Mouse (Mus musculus) ES-E14 (cell line): ENCODE measurements around the gene Prr7. TPM values are rescaled to one million over a fixed set of nuclear protein-coding genes. Genes with fewer than 3 reads are reported as not detected.

Experiments
- DNase-seq: peaks from one replicate; pipeline ENCODE4 v3.0.0-alpha.2; 2013; ENCODE audit warnings: low read depth, low spot score
- H3K27ac ChIP-seq: 2 replicates; pipeline ENCODE4 v1.5.1; 2012; ENCODE audit warnings: low read depth, mild to moderate bottlenecking, low read length, moderate library complexity, mixed read lengths; ENCODE audit not compliant: poor library complexity, insufficient read depth, severe bottlenecking
- H3K36me3 ChIP-seq: 2 replicates; pipeline ENCODE4 v1.6.1; 2012; ENCODE audit warnings: mild to moderate bottlenecking, low read length, moderate library complexity, mixed read lengths; ENCODE audit not compliant: control insufficient read depth, poor library complexity, insufficient read depth, severe bottlenecking
- H3K4me1 ChIP-seq, 2 experiments: fragments of 150-350 bp in 1 of 2; sonication (generic) in 1 of 2; 2 replicates each; pipeline ENCODE4 v1.6.1; 2012; ENCODE audit warnings: low read length in 2 of 2, mild to moderate bottlenecking in 1 of 2, mixed read lengths in 1 of 2; ENCODE audit not compliant: control insufficient read depth in 2 of 2, insufficient read depth in 2 of 2, poor library complexity in 1 of 2
- H3K4me3 ChIP-seq, 2 experiments: fragments of 150-350 bp in 1 of 2; sonication (generic) in 1 of 2; 2 replicates each; pipeline ENCODE4 v1.5.1; 2012; ENCODE audit warnings: low read length in 2 of 2, low read depth in 1 of 2, mild to moderate bottlenecking in 1 of 2, mixed read lengths in 1 of 2; ENCODE audit not compliant: insufficient read depth in 1 of 2, poor library complexity in 1 of 2, severe bottlenecking in 1 of 2
- H3K9ac ChIP-seq: 2 replicates; pipeline ENCODE4 v1.6.1; 2012; ENCODE audit warnings: low read depth, mild to moderate bottlenecking, low read length, mixed read lengths; ENCODE audit not compliant: poor library complexity, insufficient read depth, severe bottlenecking
- H3K9me3 ChIP-seq: fragments of 150-350 bp; sonication (generic); 2 replicates; pipeline ENCODE4 v1.6.1; 2012; ENCODE audit warnings: low read depth, mild to moderate bottlenecking, low read length; ENCODE audit not compliant: control insufficient read depth, insufficient read depth
- CHD2 ChIP-seq: IDR thresholded peaks from 2 replicates; pipeline ENCODE4 v1.6.1; 2014; ENCODE audit warnings: mild to moderate bottlenecking, low read depth, low read length, inconsistent platforms
- HCFC1 ChIP-seq: IDR thresholded peaks from 2 replicates; pipeline ENCODE4 v1.6.1; 2012; ENCODE audit warnings: low read length, inconsistent platforms, borderline replicate concordance; ENCODE audit not compliant: insufficient read depth
- MAFK ChIP-seq: IDR thresholded peaks from 2 replicates; pipeline ENCODE4 v1.6.1; 2014; ENCODE audit warnings: mild to moderate bottlenecking, low read depth, low read length, inconsistent platforms; ENCODE audit not compliant: insufficient read depth
- ZC3H11A ChIP-seq: IDR thresholded peaks from 2 replicates; pipeline ENCODE4 v1.6.1; 2012; ENCODE audit warnings: low read depth, mild to moderate bottlenecking, inconsistent platforms, low read length, borderline replicate concordance
- ZNF384 ChIP-seq: IDR thresholded peaks from 2 replicates; pipeline ENCODE4 v1.6.1; 2012; ENCODE audit warnings: low read depth, low read length, inconsistent platforms
- in situ Hi-C, 2 experiments: fragments of 600-800 bp; cut with MboI; formaldehyde crosslinking; loops; one replicate each; pipeline ENCODE4 v1.15.1; 2025; ENCODE audit warnings: low sequenced_read_pairs in 2 of 2, inconsistent platforms in 1 of 2; ENCODE audit not compliant: unreplicated experiment in 2 of 2
- total RNA-seq: library from RNA; depleted of rRNA; stranded (reverse); fragments of 300-350 nt; gene quantifications from 2 replicates; pipeline ENCODE4 v1.2.3, GENCODE M21; 2012

The Prr7 gene
- total RNA-seq, 1 experiment = 2.5 TPM

DNA sequence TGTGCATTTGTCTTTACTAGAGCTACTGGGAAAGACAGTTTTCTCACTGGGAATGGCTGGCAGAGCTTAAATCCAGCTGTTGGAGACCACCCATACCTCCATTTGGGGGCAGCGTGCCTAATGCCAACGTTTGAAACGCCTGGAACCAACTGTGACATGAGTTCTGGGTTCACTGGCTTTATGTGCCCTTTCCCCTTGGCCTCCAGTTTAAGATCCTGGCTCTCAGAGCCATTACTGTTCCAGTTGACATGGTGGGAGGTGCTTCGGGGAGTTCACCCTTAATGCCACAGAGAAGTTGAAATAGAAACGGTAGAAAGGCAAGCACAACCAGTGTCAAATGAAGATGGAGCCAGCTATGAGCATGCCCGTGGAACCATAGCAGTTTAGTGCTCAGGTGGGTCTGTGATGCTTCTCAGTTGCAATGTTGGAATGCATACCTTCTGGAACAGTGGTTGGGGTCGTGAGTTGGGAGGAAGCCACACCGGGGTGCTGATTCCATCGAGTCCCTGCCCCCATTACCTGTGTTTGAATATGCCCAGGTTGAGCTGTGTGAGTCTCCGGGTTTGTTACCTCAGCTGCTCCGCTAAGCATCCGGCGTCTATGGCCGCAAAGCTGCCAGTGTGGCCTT is 554 bp upstream of the Prr7 start:
- TF ChIP-seq ZC3H11A (no peak), HCFC1 (no peak), MAFK (no peak), ZNF384 (no peak), CHD2 (no peak)
- Histone ChIP-seq H3K9me3 (no peaks in the 10 kb centered on the region), H3K27ac (no peak overlapping the region), H3K36me3 (peaks cover 17% of the 10 kb centered on the region), H3K4me3 (peak overlapping the region; percentile 69 to 70; a peak in 3 of 4 replicates), H3K4me1 (peaks cover 0 to 23% of the 10 kb centered on the region in 2 experiments; a peak in 1 of 4 replicates), H3K9ac (peak overlapping the region; percentile 84)
- DNase-seq = no peak
- in situ Hi-C loops = no loop called here

DNA sequence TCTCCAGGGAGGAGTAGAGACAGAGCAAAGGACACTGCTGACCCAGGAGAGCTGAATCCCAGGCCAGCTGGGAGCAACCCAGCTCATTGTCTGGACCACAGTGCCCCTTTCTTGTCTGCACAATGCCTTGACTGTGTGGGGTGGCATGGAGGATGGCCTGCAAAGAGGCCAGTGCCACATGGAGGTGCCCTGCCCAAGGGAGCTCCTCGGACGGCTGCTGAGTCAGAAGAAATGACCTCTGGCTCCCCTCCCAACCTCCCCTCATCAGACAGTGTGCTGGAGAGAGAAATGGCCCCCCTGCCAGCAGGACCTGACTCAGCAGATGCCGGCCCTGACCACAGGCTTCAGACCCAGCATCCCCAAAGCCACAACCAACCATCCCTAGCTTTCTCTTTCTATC is 1.1 kb downstream of the Prr7 start:
- Histone ChIP-seq H3K9ac (peak overlapping the region; percentile 84; the same call in 1 of the 2 replicates), H3K36me3 (peaks cover 3% of the 10 kb centered on the region; the same call in 1 of the 2 replicates), H3K27ac (no peak overlapping the region), H3K4me3 (peak overlapping the region in 1 of 2 experiments; percentile 26; a peak in 1 of 4 replicates), H3K9me3 (no peaks in the 10 kb centered on the region), H3K4me1 (peaks cover 0 to 23% of the 10 kb centered on the region in 2 experiments; a peak in 1 of 4 replicates)
- DNase-seq = no peak
- TF ChIP-seq MAFK (no peak; the same call in 1 of the 2 replicates), ZNF384 (no peak), CHD2 (no peak), HCFC1 (no peak), ZC3H11A (no peak)
- in situ Hi-C loops = loop anchor here in 1 of 2 experiments (5.0 kb wide), 1 partner anchor 53 kb away; no protein-coding TSS in a partner anchor

DNA sequence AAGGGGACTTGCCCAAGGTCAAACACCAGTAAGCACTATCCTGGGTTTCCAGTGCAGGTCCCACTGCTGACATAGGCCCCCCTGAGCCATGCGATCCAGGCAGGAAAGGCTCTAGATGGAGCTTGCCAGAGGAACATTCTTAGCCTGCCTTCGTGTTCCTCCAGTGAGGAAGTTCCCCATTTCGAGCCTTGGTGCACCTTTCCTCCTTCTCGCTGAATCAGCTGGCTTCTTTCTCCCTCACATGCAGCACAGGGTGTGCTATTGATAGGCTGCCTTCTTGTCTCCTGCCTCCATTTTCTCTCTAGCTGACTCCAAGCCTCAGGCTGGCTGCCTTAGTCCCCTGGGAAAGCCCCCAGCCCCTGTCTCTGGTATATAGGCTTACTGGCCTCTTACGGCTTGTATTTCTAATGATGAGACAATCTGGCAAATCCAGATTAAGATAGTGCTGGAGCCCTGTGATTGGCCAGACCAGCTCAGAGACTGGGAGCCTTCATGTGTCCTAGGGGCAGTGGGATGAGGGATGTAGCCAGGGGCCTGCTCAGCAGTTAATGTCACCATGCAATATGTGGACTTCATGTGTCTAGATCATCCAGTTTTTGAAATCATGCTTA is 1.9 kb downstream of the Prr7 start:
- no peak for TF ChIP-seq ZNF384
- no peak for TF ChIP-seq HCFC1
- peaks cover 3% of the 10 kb centered on the region; the same call in 1 of the 2 replicates for H3K36me3 ChIP-seq
- no peak overlapping the region for H3K27ac ChIP-seq
- H3K4me3 ChIP-seq = no peak overlapping the region
- peaks cover 0 to 17% of the 10 kb centered on the region in 2 experiments; a peak in 2 of 4 replicates for H3K4me1 ChIP-seq
- H3K9ac ChIP-seq = no peak overlapping the region
- in situ Hi-C loops = loop anchor here in 1 of 2 experiments (5.0 kb wide), 1 partner anchor 54 kb away; no protein-coding TSS in a partner anchor
- no peak for DNase-seq
- H3K9me3 ChIP-seq = no peaks in the 10 kb centered on the region

DNA sequence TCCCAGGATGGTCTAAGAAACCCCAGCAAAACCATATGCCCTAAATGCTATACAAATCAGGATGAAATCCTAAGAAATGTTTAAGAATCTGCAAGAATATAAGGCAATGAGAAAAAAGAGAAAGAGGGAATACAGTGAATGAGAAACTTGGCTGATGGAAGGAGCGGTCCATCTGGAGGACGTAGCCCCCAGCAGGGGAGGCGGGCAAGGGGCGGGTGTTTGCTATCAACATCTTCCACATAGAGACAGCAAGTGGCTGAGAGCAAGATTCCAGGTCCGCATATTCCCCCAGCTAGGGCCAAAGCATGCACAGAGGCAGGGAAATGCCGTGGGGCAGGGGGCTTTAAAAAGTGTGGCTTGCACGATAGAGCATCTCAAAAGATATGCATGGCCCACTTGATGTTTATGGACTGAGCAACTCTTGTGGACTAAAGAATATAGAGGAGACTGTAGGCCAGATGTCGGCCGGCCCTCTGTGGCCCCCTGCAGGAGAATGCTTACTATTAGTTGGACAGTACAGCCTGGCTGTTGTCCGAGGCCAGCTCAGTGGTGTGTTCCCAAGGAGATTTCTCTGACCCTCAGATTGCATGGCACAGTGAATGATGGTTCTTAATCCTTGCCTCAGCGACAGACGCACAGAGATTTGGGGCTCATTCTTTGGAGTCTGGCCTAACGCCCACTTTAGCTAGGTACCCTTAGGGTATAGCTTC is 4.9 kb downstream of the Prr7 start:
- no peak overlapping the region for H3K9ac ChIP-seq
- no peak overlapping the region for H3K4me3 ChIP-seq
- no peak for DNase-seq
- in situ Hi-C loops = loop anchor here in 1 of 2 experiments (5.0 kb wide), 1 partner anchor 57 kb away; no protein-coding TSS in a partner anchor
- H3K36me3 ChIP-seq = no peaks in the 10 kb centered on the region
- H3K9me3 ChIP-seq = no peaks in the 10 kb centered on the region
- TF ChIP-seq CHD2 = no peak
- TF ChIP-seq ZC3H11A = no peak
- TF ChIP-seq HCFC1 = no peak
- no peak for TF ChIP-seq ZNF384
- TF ChIP-seq MAFK = no peak
- no peak overlapping the region for H3K27ac ChIP-seq
- peaks cover 0 to 9% of the 10 kb centered on the region in 2 experiments; a peak in 2 of 4 replicates for H3K4me1 ChIP-seq
